Mouse (Mus musculus): ENCODE results near the gene Nxnl1.

The Nxnl1 gene

DNA sequence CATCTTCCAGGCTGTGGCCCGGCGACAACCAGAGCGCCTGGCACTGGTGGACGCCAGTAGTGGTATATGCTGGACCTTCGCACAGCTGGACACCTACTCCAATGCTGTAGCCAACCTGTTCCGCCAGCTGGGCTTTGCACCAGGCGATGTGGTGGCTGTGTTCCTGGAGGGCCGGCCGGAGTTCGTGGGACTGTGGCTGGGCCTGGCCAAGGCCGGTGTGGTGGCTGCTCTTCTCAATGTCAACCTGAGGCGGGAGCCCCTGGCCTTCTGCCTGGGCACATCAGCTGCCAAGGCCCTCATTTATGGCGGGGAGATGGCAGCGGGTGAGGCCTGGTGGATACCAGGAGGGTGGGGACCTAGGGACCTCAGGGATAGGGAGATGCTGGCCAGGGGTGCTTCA is 13.1 kb upstream of the Nxnl1 start:
- DNase-seq: no peak

DNA sequence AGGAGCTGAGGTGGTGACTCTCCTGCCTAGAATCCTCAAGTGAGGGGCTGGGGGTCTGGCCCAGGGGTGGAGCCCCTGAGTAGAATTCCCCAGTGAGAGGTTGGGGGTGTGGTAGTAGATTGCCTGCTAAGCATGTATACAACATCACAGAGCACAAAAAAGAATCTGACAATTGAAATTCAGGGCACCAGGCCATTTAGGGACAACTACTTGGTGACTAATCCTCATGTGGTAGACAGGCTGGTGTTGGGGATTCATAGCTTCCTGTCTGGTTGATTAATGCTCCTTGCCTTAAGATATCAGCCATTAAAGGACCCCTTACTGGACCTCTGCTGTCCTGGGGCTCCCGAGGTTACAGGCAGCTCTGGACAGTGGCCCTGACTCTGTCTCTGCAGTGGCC is 12.6 kb upstream of the Nxnl1 start:
- DNase-seq: no peak

DNA sequence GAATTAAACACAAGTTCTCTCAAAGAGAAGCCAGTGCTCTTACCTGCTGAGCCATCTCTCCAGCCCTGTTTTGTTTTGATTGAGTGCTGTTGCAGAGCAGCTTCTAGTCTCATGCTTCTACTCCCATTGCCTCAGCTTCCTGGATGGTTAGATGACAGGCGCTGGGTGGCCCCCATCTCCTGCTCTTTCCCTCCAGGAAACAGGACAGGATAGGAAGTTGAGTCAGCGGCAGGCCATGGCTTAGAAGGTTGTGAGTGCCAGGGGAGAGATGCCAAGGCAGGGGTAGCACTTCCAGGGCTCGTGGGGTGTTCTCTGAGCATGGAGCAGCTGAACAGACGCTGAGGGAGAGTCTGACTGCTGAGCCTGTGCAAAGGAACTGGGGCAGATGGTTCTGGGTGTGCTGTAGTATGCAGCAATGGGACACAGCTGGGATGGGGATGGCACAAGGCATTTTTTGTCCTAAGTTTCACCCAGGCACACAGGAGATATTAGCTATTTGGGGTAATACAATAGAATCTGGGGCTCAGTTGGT is 11.5 kb upstream of the Nxnl1 start:
- no peak for DNase-seq

DNA sequence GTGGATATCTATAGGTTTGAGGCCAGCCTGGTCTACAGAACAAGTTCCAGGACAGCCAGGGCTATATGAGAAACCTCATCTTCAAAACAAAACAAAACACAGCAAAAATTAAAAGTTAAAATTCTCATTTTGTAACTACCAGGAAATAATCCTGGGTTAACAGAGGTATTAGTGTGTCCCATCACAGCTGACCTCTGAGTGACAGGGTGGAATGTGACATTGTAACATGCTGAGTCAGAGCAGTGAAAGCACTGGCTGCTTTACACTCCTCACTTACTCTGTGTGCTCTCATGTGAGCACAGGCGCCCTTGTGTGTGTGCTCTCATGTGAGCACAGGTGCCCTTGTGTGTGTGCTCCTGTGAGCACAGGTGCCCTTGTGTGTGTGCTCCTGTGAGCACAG is 8.6 kb upstream of the Nxnl1 start:
- no peak for DNase-seq

DNA sequence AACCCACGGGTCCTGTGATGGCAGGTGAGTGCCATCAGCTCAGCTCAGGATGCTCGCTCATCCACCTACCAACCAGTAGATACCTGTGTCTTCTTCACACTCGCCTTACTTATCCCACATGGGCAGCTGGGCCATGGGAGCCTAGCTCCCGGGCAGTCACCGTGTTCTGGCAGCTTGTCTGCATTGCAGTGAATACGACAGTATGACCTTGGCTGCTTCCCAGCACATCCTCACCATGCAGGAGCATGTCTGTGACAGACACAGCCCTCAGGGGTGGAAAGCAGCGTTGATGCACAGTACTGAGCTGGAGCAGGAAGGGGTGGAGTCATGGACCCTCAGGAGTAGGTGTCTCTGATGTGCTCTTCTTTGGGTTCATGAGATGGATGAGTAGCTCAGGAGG is 8.0 kb upstream of the Nxnl1 start:
- DNase-seq: no peak

DNA sequence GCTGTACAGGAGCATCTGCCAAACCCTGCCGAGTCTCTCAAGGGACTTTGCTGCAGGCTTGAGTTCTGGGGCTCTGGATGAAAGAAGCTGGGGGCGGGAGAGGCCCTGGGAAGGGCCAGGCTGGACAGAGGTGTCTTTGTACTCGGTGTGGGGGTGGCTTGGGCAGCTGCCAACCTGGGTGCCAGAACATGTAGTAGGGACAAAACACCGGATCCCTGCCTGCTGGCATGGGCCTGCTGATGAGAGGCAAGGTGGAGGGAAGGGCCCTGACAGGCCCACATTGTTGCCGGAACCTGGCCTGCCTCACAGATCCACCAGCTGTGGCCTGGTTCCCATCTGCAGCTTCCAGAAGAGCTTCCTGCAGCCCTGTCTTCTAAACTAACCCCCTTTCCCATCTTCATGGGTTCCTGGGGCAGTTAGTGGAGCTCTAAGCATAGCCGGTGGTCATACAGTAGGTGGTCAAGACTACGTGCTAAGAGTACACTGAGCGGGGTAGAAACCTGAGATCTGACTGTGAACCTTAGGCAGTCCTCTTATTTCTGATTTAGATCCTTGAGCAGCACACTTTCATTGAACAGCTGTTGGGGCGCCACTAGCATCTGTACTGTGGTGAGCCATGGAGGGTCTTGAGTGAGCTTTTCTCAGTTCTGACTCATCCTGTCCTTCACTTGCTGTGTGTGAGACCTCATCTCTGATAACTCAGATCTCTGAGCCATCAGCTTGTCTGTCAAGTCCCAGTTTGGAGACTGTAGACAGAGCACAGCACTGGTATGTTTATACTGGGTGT is 6.6 kb upstream of the Nxnl1 start:
- DNase-seq: no peak

DNA sequence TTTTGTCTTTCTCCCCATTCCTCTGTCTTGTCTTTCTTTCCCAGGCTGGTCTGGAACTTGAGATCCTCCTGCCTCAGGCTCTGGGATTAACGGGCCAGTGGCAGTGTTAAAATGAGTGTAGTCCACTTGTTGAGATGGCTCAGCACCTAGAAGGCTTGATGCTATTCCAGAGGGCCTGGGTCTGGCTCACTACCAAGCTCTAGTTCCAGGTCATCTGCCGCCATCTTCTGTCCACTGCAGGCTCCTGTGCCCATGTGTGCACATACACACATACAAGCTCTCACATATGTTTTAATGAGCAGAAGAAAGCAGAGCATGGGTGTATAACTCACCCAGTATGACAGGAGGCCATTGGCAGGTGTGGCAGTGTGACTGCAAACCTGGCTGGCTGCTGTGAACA is 5.7 kb upstream of the Nxnl1 start:
- no peak for DNase-seq

DNA sequence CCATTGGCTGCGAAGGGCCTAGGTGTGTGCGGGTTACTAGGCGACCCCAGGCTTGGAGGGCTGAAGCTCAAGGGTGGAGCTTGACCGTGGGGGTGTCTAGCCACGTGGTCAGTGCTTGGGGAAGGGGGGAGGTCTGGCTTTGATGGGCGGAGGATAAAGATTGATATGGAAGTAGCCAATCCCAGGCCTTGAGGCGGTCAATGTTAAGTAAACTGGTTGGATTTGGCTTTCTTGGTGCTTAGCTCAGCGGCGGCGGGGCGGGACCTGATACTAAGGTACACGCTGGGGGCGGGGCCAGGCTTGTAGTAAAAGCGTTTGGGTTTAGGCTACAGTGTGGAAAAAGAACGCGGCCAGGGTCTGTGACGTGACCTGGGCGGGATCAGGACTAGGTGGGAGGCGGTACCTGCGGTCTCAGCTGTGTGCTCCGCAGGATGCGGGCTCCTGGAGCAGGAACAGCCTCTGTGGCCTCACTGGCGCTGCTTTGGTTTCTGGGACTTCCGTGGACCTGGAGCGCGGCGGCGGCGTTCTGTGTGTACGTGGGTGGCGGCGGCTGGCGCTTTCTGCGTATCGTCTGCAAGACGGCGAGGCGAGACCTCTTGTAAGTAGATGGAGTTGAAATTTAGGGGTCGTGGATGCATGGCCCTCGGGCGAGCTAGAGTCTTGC is 4.0 kb upstream of the Nxnl1 start:
- DNase-seq: peak; percentile 94

DNA sequence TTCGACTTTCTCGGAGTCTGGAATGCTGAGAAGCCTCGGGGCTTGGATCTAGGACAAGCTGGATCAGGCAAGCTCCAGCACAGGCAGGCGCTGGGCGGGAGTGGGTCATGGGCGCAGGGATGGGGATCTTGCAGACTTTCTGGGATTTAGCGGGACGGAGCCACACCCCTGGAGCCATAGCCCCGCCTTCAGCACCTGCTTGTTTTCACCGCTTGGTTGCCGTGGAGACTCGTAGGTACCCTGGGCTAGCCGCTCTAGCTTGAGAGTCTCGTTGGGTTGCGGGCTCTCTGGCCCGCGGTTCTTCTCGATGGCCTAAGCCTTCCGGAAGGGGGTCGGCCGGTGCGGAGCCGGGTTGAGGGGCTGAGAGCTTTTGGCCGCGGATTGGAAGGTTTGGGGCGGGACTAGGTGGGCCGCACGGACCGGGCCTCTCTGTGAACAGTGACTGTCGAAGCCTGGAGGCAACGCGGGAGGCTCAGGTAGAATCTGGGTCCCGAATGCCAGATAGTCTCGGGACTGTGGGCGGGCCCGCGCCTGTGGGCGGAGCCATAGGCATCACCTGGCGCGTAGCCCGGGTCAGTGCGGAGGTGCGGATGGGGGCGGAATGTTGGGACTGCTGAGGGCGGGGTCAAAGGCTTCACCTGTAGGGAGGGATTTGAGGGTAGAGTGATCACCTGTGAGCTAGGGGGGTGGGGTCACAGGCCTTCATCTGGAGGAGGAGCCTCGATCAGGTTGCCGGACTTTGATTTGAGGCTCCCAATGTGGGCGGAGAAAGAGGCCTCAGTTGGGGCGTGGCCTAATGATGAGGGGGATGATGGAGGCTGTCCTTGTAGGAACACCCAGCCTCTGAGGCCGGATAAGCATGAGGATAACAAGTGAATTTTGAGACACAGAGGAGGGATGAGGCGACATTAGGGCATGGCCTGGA is 3.2 kb upstream of the Nxnl1 start:
- peak; percentile 74 for DNase-seq

DNA sequence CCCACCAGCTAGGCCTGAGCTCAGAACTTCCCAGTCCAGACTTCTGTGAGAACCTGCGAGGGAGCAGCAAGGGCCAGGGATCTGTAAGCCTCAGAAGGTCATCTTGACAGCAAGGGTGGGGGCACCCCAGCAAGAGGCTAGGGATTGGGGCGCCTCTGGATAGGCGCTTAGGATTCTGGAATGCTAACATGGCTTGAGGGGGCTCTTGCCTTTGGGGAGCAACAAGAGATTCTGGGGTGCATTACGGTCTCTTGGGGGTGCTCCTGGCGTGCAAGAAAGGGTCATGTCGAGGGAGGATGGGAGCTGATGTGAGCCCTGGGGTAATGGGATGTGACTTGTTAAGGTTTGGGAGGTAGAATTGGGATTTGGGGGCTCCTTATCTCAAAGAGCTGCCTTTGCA is 2.5 kb upstream of the Nxnl1 start:
- DNase-seq: no peak

DNA sequence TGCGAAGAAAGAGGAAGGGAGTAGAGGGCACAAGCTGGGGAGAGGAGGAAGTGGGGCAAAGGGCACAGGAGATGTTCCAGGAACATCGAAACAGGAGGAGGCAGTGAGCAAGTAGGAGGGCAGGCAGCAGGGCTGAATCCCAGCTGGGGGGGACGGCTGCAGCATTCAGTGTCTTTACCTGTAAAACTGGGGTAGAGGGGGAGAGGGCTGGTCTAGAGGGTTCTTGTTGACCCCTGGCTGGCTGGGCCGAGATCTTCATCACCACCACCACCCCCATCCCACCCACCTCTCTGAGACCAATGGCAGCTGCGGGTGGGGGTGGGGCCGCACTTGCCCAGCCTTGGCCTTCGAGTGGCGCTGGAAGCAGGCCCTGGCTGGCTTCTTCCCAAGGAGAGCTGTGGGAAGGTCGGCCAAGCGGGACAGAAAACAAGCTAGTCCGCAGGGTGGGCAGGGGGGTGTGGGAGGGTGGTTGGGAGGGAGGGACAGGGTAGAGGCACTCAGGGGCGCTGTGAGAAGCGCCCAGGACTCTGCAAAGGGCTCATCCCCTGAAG is 2.1 kb upstream of the Nxnl1 start, which contains the start of gene Slc27a1:
TSS of gene Slc27a1 (plus strand) at position 496 of the 551 bp plus-strand sequence.
- no peak for DNase-seq

DNA sequence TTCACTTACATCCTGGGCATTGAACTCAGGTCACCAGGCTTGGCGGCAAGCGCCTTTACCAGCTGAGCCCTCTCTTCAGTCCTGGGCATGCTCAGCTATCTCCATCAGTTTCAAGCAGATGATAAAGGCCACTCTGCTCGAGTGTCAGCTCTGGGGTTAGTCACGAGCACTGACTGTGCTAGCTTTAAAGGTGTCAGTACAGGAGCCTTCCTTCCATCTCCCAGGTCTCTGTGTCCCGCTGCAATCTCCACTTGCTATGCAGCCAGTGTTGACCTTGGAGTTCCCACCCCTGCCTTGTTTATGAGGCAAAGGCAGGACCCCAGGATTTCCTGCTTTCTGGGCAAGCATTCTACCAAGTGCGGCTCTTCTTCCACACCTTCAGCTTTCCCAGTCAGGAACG is 1.2 kb upstream of the Nxnl1 start:
- no peak for DNase-seq

DNA sequence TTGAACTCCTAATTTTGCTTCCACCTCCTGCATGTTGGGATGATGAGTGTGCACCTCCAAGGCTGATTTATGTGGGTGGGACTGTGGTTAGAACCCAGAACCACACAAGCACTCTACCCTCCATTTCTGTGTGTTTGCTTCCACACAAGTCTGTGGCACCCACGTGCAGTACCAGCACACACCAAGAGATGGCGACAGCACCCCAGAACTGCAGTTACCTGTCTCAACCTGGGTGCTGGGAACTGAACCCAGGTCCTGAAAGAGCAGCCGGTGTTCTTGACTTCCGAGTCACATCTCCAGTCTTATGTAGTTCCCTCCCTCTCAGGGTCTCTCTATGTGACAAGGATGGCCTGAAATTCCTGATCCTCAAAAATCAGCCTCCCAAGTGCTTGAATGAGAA is 2.4 kb downstream of the Nxnl1 start:
- peak; percentile 55 for DNase-seq

DNA sequence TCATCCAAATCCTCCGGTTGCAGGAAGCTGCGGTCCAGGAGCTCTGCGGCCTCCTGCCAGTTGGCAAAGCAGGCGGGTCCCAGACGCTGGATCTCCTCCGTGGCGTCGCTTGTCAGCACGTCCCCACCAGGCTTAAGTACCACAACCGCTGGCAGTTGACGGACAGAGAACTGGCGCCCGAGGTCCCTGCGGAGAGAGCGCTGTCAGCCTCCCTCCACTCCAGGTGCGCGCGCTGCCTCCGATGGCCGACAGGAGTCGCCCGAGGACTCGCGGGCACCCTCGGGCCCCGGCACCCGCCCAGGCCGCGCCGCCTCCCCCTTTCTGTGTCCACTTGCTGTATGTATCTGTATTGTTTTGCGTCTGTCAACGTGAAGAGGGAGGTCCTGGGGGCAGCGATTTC is 3.6 kb downstream of the Nxnl1 start:
- DNase-seq: peak; percentile 95

DNA sequence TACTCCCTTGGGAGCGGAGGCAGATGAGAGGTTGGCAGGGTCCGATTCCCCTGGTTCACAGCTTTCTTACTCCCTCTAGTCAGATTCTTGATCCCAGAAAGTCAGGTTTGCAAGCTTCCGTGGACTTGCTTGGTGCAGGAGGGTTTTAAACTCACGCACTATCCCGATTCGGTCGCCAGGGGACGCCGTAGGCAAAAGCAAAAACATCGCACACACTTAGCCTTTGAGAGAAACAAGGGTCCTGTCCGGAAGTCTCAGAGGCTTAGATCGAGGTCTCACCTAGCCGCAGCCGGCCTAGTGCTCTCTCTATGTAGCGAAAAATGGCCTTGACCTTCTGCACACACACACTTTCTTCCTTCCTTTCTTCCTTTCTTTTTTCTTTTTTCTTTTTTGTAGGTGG is 5.0 kb downstream of the Nxnl1 start:
- peak; percentile 83 for DNase-seq

DNA sequence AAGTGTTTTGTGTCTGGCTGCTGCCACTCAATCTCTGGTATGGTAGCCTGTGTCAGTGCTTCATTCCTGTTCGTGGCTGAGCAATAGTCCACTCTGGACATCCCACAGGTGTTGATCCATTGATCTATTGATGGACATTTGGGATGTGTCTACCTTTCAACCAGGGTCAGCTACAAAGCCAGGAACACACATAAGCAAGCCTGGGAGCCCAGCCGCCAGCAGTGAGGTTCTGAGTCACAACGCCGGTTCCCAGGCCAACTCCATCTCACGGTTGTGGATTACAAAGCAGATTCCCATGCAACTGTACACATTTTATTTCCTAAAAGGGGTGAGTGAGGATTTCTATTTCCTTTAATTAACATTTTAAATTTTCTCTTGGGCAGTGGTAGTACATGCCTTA is 5.6 kb downstream of the Nxnl1 start:
- no peak for DNase-seq

DNA sequence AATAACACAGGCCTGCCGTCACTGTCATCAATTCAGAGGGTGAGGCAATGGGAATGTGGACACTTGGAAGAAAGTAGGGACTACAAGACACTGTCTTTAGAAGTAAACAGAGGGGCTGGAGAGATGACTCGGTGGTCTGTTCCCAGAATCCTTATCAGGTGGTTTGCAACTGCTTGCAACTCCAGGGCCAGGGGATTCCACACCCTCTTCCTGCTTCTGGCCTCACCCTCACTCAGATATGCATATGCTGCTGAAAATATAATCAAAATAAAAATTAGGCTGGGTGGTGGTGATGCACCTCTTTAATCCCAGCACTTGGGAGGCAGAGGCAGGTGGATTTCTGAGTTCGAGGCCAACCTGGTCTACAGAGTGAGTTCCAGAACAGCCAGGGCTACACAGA is 6.3 kb downstream of the Nxnl1 start:
- no peak for DNase-seq

DNA sequence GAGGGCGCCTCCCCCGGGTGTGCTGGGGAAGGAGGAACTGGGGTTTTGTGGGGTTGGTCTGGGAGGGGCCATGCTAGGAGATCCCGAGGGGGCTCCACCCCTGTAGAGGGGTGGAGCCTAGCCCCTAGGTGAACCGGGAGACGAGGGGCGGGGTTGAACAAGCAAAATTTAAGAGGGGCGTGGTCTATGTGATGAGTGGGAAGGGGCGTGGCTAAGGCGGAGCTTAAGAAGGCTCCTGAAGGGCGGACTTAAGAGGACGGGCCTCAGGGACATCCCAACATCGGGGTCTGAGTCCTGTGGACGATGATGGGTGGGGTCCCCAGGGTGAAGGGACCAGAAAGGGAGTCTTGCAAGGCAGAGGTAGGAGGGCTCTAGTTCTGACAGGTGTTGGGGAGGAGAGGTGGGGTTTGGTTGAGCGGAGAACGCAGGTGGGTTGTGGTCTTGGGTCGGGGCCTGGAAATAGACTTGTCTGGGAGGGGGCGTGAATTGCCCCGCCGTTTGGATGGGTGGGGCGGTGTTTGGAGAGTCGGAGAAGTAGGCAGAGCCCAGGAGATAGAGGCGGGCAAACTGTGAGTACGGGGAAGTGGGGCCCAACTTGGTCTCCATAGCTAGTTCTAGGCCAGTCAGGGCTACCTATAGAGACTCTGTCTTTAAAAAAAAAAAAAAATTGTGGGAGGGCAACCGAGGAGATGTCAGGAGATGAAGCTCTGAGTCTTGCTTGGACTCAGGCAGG is 7.3 kb downstream of the Nxnl1 start:
- peak; percentile 93 for DNase-seq

DNA sequence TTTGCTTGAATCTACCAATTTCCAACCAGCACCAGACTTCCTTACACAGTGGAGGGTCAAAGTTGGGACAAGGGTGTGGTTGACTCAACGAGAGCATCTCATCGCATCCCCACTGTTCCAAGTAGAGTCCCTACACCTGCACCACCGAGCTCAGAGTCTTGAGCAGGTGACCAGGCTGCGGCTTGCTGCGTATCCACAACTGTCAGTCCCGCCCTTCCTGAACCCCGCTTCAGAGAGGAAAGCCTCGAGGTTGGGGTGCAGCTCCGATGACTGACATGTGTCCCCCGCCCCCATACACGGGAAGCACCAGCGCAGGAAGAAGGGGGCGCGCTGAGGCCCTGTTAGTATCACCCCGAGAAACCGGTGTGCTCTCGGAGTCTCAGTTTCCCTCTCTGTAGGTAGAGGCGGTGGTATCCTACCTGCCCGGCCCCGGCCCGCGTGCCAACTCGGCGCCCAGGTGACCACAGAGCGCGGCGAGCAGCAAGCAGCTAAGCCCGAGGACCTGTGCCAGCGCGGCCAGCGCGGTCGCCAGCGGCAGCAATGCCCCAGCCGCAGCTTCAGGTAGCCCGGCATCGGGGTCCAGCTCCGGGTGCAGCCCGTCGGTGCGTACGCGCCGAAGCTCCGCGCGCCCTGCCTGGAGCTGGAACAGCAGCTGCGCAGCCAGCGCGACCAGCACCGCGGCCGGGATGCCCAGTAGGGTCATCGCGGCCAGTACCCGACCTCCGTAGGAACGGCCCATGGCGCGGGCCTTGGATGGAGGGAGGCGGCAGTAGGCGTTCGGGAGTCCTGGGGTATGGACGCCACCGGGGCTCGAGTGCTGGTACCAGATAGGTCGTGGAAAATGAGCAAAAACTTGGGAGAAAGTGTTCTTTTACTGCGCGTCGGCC is 8.1 kb downstream of the Nxnl1 start, which contains the start of gene Tmem221:
TSS of gene Tmem221 (minus strand) at position 801 of the 887 bp plus-strand sequence.
- DNase-seq: peak; percentile 82

DNA sequence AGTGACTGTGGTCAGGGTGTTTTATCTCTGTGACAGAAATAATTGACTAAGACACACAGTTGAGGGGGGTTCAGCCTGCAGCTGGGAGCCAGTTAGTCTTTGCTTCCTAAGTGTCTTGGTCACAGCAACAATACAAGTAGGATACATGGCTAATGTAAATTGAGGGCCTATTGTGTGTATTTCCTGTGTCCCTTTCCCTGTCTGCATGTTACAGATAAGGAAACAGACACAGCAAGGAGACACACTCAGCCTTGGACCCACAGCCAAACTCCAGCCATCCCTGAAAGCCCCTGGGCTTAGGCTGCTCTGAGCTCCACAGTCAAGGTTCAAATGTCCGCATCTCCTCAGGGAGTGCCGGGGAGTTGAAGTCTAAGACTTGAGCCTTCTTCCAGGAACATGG is 11.8 kb downstream of the Nxnl1 start:
- no peak for DNase-seq

DNA sequence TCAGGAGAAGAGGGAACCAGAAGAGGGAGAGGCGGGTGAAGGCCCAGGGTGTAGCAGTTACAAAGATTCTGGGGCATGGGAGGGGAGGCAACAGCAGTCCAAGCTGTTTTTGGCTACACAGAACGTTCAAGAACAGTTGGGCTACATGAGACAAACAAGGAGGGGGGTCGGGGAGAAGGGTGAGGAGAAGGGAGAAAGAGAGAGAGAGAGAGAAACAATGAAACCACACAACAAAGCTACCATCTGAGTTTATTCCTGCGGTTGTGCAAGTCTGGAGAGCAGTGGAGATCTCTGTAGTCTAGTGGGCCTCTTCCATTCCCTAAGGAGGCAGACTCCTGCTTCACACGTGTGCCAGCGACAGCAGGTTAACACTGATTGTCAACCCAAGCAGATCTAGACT is 12.4 kb downstream of the Nxnl1 start:
- DNase-seq: no peak

All from thymus, postnatal 4 days (tissue).